Mouse (Mus musculus): ENCODE data around the gene Ssh3. TPM values are rescaled to one million over a fixed set of nuclear protein-coding genes. Genes with fewer than 3 reads are reported as not detected.

The Ssh3 gene
- polyA plus RNA-seq, 1 experiment from 2014 or later = 3.6 TPM

GRCm38 (mm10) chr19:4232186-4232572, 36.8 kb downstream of the Ssh3 start:
- peak overlapping the region; percentile 69 for H3K9ac ChIP-seq
- WGBS = 36% methylated on average over 2 of the region's 2 CpGs
- H3K4me2 ChIP-seq = peak overlapping the region; percentile 87
- peak overlapping the region; percentile 60 for H3K4me3 ChIP-seq
- no peak overlapping the region for H3K27ac ChIP-seq
- peaks cover 30% of the 10 kb centered on the region for H3K27me3 ChIP-seq
- H3K9me3 ChIP-seq (replicated peaks) = no peaks in the 10 kb centered on the region
- peaks cover 10% of the 10 kb centered on the region for H3K4me1 ChIP-seq
- peak; percentile 36; the same call in 1 of the 2 replicates for ATAC-seq
- H3K36me3 ChIP-seq (ENCODE audit: poor library complexity, severe bottlenecking) = no peaks in the 10 kb centered on the region

DNA sequence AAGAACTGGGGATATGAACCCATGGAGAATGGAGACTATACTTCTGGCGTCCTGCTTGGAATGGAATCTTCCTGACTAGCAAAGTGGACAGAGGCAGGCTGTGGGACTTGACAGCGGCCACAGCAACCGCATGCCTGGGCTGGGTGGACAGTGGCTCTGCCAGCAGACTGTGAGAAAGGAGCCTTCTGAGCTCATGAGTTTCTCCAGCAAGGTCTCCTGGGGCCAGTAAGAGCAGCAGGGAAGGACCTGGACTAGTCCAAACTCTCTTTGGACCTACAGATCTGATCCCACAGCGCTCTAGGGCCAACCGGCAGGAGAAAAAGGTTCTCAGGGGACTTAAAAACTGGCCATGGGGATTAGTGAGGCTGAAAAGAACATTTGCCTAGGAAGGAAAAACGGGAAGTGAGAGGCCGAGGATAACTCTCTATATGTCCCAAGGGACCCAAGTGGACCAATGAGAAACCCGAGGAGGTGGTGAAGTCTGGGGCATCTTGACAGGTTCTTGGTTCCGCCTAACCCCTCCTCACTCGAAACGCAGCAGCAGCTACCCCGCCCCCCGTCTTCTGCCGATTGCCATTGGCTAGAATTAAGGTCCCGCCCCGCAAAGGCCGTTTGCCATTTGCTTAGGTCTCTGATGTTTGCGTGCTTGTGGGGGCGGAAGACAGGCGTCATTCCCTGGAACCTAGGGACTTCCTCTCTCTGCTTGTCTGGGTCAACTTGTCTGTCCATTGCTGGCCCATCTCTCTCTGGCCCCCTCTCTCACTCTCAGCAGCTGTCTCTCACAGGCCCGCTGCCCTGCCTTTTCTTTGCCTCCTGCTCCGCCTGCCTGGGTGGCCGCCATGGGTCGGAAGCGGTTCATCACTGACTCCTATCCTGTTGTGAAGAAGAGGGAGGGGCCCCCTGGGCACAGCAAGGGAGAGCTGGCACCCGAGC, 37.5 kb downstream of the Ssh3 start, which contains the start of gene Pold4:
Gene Pold4 (plus strand): TSS at position 647 of the 933 bp plus-strand sequence.
- Histone ChIP-seq H3K9me3 (replicated peaks) (no peaks in the 10 kb centered on the region), H3K27ac (peak within 1 kb of the TSS; percentile 48; the same call in 1 of the 2 replicates), H3K4me1 (peaks cover 10% of the 10 kb centered on the region), H3K36me3 (ENCODE audit: poor library complexity, severe bottlenecking) (no peaks in the 10 kb centered on the region), H3K9ac (peak within 1 kb of the TSS; percentile 69), H3K4me2 (peak within 1 kb of the TSS; percentile 87), H3K4me3 (peak within 1 kb of the TSS; percentile 60), H3K27me3 (peaks cover 32% of the 10 kb centered on the region)
- ATAC-seq = peak; percentile 93
- 12% methylated on average over 26 of the region's 26 CpGs for WGBS

- no peak overlapping the region for H3K4me3 ChIP-seq
- H3K4me2 ChIP-seq = no peak overlapping the region
- no peak for ATAC-seq
- H3K4me1 ChIP-seq = peaks cover 10% of the 10 kb centered on the region
- no peaks in the 10 kb centered on the region for H3K36me3 ChIP-seq (ENCODE audit: poor library complexity, severe bottlenecking)
- H3K9ac ChIP-seq = no peak overlapping the region
- H3K27ac ChIP-seq = no peak overlapping the region
- no peaks in the 10 kb centered on the region for H3K9me3 ChIP-seq (replicated peaks)
- 71% methylated on average over 8 of the region's 8 CpGs for WGBS
- H3K27me3 ChIP-seq = peaks cover 36% of the 10 kb centered on the region
Observed at GRCm38 (mm10) chr19:4230415-4230814, 38.6 kb downstream of the Ssh3 start.

DNA sequence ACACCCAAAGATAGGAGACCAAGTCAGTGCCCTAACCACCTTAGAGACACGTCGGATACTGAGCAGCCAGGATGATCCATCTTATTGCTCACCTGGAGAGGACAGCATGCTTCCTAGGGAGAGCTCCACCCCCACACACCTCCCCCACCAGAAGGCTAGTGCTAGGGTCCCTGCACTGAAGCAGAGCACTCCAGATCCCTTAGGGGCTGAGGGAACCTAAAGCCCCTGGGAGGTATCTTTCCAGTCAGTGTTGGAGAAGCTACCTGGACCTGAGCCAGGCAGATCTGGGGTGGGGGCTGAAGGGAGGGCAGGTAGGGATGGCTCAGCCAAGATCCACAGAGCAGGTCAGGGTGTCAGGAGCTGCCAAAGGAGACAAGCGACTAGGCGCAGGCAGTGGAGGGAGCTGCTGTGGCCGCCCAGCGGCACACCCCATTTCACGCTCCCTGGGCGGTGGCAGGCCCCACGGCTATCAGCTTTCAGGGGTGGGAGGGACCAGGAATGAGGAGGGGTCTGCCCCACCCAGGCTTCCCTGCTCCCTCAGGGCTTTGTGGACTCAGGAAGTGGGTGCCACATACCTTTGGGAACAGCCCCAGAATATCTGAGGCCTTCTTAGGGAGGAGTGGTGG, 39.4 kb downstream of the Ssh3 start:
- Histone ChIP-seq H3K9me3 (replicated peaks) (no peaks in the 10 kb centered on the region), H3K9ac (peak overlapping the region; percentile 12; the same call in 1 of the 2 replicates), H3K4me1 (peaks cover 10% of the 10 kb centered on the region), H3K27me3 (peaks cover 36% of the 10 kb centered on the region), H3K4me3 (no peak overlapping the region), H3K4me2 (no peak overlapping the region), H3K27ac (no peak overlapping the region), H3K36me3 (ENCODE audit: poor library complexity, severe bottlenecking) (no peaks in the 10 kb centered on the region)
- no peak for ATAC-seq
- 51% methylated on average over 9 of the region's 9 CpGs for whole genome bisulfite sequencing

DNA sequence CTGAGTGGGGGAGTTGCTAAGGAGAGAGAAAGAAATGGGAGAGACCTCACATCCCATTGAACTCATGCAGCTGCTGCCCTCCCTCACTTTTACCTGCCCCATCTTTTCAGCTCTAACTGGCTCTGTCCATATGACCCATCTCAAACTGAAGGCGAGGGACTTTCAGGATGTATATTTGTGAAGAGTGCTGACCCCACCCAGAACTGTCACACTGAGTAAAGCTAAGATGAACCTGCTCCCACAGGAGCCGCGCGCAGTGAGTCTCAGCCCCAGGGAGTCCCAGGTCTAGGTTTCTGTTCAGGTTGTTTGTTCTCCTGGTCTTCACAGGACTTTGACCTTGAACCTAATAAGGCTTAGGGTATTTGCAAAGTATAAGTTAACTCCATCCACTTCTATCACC, 40.1 kb downstream of the Ssh3 start:
- H3K4me2 ChIP-seq = no peak overlapping the region
- no peak overlapping the region for H3K27ac ChIP-seq
- H3K27me3 ChIP-seq = peaks cover 36% of the 10 kb centered on the region
- no peaks in the 10 kb centered on the region for H3K36me3 ChIP-seq (ENCODE audit: poor library complexity, severe bottlenecking)
- no peak for ATAC-seq
- 78% methylated on average over 4 of the region's 4 CpGs for WGBS
- H3K9ac ChIP-seq = no peak overlapping the region
- peaks cover 10% of the 10 kb centered on the region for H3K4me1 ChIP-seq
- H3K4me3 ChIP-seq = no peak overlapping the region
- no peaks in the 10 kb centered on the region for H3K9me3 ChIP-seq (replicated peaks)

GRCm38 (mm10) chr19:4227894-4228678, 40.9 kb downstream of the Ssh3 start:
- no peak overlapping the region for H3K4me3 ChIP-seq
- H3K27me3 ChIP-seq = peaks cover 36% of the 10 kb centered on the region
- no peak for ATAC-seq
- no peak overlapping the region for H3K9ac ChIP-seq
- H3K27ac ChIP-seq = no peak overlapping the region
- H3K9me3 ChIP-seq (replicated peaks) = no peaks in the 10 kb centered on the region
- no peak overlapping the region for H3K4me2 ChIP-seq
- no peaks in the 10 kb centered on the region for H3K36me3 ChIP-seq (ENCODE audit: poor library complexity, severe bottlenecking)
- H3K4me1 ChIP-seq = peaks cover 10% of the 10 kb centered on the region
- 24% methylated on average over 8 of the region's 8 CpGs for WGBS

DNA sequence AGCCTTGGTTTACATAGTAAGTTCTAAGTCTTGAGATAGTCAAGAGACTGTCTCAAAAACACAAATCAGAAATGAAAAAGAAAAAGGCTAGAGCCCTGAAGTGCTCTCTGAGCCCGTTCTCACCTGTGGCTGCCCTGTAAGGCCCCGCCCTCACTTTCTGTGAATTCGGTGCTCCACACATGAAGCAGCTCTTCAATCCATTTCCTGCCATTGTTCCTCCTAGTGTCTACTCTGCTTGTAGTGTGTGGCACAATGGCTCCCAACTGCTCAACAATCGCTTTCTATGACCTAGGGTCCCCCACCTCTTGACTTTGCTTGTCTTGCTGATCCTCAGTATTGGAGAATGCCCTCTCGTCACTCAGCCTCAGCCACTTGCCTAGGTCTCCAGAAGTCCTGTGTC, 41.5 kb downstream of the Ssh3 start:
- Histone ChIP-seq H3K4me3 (no peak overlapping the region), H3K4me1 (peaks cover 9% of the 10 kb centered on the region), H3K27ac (no peak overlapping the region), H3K27me3 (peaks cover 32% of the 10 kb centered on the region), H3K4me2 (no peak overlapping the region), H3K9me3 (replicated peaks) (no peaks in the 10 kb centered on the region), H3K9ac (no peak overlapping the region), H3K36me3 (ENCODE audit: poor library complexity, severe bottlenecking) (no peaks in the 10 kb centered on the region)
- 72% methylated on average over 5 of the region's 5 CpGs for WGBS
- no peak for ATAC-seq

DNA sequence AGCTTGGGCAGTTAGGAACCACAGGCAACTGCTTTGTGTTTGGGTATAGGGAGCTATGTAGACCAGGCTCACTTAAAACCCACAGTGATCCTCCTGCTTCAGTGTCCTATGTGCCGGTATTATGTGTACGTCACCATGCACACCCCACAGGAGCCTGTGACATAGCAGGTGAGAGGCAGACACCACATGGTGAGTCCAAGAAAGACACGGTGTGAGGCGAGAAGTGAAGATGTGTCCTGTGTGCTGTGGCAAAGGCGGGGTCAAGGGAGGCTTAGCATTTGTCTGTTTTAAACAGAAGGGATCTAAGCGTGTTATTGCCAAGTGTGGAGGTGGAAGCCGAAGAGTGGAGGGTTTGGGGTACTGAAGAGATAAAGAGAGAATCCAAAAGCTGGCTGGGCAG, 42.2 kb downstream of the Ssh3 start:
- no peak overlapping the region for H3K4me3 ChIP-seq
- H3K36me3 ChIP-seq (ENCODE audit: poor library complexity, severe bottlenecking) = no peaks in the 10 kb centered on the region
- H3K27ac ChIP-seq = no peak overlapping the region
- WGBS = 90% methylated on average over 7 of the region's 7 CpGs
- peaks cover 32% of the 10 kb centered on the region for H3K27me3 ChIP-seq
- no peak overlapping the region for H3K4me2 ChIP-seq
- H3K4me1 ChIP-seq = peaks cover 4% of the 10 kb centered on the region
- no peaks in the 10 kb centered on the region for H3K9me3 ChIP-seq (replicated peaks)
- no peak for ATAC-seq
- no peak overlapping the region for H3K9ac ChIP-seq

GRCm38 (mm10) chr19:4222165-4222564, 46.8 kb downstream of the Ssh3 start:
- Histone ChIP-seq H3K4me1 (peaks cover 18% of the 10 kb centered on the region), H3K4me2 (no peak overlapping the region), H3K27ac (no peak overlapping the region), H3K27me3 (peaks cover 12% of the 10 kb centered on the region; the same call in 1 of the 2 replicates), H3K9me3 (replicated peaks) (no peaks in the 10 kb centered on the region), H3K4me3 (no peak overlapping the region), H3K9ac (no peak overlapping the region), H3K36me3 (ENCODE audit: poor library complexity, severe bottlenecking) (no peaks in the 10 kb centered on the region)
- WGBS = 82% methylated on average over 11 of the region's 11 CpGs
- ATAC-seq = no peak

GRCm38 (mm10) chr19:4220957-4221743, 47.8 kb downstream of the Ssh3 start:
- no peaks in the 10 kb centered on the region for H3K36me3 ChIP-seq (ENCODE audit: poor library complexity, severe bottlenecking)
- no peak overlapping the region for H3K4me2 ChIP-seq
- WGBS = 55% methylated on average over 13 of the region's 14 CpGs
- H3K27ac ChIP-seq = no peak overlapping the region
- 0 out of 2 replicates have a peak overlapping the region, but pooled peaks have one; percentile 16 for H3K9ac ChIP-seq
- no peak overlapping the region for H3K4me3 ChIP-seq
- no peak for ATAC-seq
- H3K4me1 ChIP-seq = peaks cover 22% of the 10 kb centered on the region
- no peaks in the 10 kb centered on the region for H3K9me3 ChIP-seq (replicated peaks)
- peaks cover 20% of the 10 kb centered on the region for H3K27me3 ChIP-seq

GRCm38 (mm10) chr19:4220416-4220815, 48.6 kb downstream of the Ssh3 start:
- Histone ChIP-seq H3K27me3 (peaks cover 23% of the 10 kb centered on the region), H3K9me3 (replicated peaks) (no peaks in the 10 kb centered on the region), H3K4me3 (no peak overlapping the region), H3K36me3 (ENCODE audit: poor library complexity, severe bottlenecking) (no peaks in the 10 kb centered on the region), H3K27ac (no peak overlapping the region; the same call in 1 of the 2 replicates), H3K4me1 (peaks cover 25% of the 10 kb centered on the region), H3K9ac (no peak overlapping the region), H3K4me2 (no peak overlapping the region)
- WGBS = 20% methylated on average over 2 of the region's 4 CpGs
- ATAC-seq = no peak

Measured in forebrain, embryonic 13.5 days (tissue).